Mouse (Mus musculus) Muller cell, postnatal 12 days (primary cell): ENCODE data around the gene Rnaseh2a.
"Not testable (repeated sequence)": the region's sequence is repeated elsewhere in the genome, so short reads cannot be mapped to it uniquely, and the experiment has no call there.

ENCODE experiments used
- DNase-seq: peaks from one replicate; pipeline ENCODE4 v3.0.0-alpha.2; 2015; ENCODE audit errors: inconsistent ontology term

Gene Rnaseh2a

DNA sequence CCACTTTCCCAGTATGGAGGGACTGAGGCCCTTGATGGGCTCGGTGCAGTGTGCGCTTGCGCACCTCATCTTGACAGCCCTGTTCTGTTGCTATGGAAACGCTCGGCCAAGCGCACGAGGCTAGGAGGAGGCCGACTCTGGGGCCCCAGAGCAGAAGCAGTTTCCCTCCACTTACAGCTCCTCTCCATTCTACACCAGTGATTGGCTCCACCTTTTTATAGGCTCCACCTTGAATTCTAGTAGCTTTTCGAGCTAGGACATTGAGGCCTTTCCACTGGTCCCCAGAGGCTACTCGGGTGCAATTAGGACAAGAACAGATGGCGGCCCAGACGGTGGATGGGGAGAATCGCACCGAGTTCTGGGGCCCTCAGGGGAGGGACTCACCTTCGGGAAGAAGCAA is 34.7 kb downstream of the Rnaseh2a start:
- DNase-seq = no peak

DNA sequence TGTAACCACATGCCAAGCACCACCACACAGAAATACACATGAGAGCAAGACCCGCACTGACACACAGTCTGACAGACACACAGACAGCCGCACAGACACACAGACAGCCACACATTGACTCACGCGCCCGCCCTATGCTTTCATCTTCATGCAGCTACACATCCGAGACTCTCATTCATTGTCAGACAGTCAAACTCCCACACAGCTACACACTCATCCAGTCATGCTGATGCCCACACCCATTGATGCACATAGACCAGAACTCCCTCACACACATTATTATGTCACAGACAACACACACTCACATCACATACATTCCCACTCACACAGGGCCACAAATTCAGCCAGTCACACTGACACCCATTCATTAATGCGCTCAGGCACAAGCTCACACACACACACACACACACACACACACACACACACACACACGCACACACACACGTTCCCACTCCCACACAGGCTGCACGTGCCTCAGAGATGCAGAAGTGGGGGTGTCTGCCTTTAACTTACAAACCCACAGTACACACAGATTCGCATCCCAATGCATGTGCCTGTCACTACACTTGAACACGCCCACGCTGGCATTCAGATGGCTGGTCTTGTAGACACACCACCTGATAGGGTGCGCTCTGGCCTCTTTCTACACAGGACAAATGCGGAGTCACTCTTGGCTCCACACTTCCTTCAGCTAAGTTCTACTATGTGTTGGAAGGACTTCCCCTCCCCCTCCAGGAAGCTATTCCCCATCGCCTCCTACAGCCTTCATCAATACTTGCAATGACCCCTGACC is 35.6 kb downstream of the Rnaseh2a start:
- no peak for DNase-seq

- DNase-seq = no peak
Measured at GRCm38 (mm10) chr8:84930582-84930981, 39.0 kb downstream of the Rnaseh2a start.

- peak; percentile 68 for DNase-seq
Measured at GRCm38 (mm10) chr8:84928456-84929306, 40.9 kb downstream of the Rnaseh2a start.

DNA sequence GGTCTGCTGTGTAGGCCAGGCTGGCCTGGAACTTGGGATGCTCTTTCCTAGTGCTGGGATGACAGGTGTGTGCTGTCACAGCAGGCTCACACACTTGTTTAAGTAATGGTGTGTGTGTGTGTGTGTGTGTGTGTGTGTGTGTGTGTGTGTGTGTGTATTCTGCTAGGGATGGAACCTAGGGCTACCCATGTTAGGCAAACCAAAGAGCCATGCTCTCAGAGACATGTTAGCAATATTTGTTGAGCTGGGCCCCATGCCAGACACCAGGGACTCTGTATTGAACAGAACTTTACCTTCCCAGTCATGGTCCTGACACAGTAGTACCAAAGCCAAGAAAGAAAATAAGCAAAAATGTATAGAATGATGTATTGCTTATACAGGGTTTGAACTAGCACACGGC is 42.1 kb downstream of the Rnaseh2a start:
- DNase-seq = no peak

DNA sequence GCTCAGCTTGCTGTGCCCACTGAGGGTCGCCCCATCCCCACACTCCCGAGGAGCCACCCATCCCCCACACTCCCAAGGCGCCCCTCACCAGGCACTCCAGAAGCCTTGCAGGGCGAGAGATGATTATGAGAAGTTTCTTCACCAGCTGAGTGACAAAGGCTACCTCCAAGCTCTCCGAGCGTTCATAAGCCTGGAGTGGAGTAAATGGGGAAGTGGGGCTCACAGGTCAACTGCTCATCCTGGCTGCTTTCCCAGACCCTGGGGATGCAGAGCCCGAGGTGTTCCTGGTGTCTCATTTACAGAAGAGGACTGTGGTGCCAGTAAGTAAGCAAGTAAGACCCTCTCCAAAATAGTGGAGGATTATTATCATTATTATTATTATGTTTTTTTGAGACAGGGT is 44.0 kb downstream of the Rnaseh2a start:
- no peak for DNase-seq

DNA sequence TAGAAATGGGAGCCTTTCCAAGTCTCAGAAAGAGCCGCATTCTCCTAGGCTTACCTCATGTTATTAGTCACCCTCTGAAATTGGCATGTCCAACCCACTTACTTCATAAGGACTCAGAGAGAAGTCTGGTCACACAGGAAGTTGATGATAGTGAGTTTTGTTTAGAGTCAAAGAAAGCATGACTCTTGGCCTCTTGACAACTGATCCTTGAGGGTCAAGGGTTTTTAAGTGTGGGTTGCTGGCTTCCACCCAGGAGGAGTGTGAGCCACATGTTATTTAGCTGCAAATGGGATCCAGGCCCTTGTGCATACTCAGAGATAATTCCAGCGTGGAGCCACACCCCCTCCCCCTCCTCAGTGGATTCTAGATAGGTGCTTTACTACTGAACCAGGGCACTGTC is 48.0 kb downstream of the Rnaseh2a start:
- DNase-seq = no peak

DNA sequence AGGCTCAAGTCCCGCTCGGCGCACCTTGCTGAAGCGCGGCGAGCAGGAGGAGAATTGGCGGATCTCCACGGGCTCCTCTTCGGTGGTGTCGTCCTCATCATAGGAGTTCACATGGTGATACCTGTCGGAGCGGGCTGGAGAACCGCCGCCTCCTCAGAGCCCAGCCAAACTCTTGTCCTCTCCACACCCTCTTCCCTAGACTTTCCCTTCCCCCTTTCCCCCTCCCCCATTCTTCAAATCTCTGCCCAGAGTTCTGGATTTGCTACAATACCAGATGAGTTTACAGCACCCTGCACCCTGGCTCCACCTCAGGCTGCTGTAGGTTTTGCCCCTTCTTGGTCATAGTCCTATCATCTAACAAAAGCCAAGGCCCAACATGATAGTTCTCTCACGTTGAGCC is 50.9 kb downstream of the Rnaseh2a start:
- no peak for DNase-seq

DNA sequence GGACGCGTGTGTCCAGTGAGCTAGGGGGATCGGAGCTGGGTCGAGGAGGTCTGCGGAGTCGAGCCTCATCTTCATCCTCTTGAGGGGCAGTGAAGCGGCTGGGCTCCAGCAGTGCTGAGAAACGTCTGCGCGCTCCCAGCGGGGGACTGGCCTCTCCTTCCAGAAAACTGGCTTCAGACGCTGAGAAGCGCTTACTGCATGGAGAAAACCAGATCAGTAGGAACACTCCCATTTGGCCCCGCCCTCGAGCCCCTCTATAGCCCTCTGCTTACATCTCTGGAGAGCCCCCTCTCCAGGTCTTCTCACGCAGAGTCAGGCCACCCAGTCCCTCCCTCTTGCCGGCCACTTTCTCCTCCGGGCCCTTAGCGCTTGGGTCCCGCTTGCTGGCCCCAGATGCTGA is 51.8 kb downstream of the Rnaseh2a start:
- no peak for DNase-seq

GRCm38 (mm10) chr8:84915269-84915668 is 54.3 kb downstream of the Rnaseh2a start:
- no peak for DNase-seq

GRCm38 (mm10) chr8:84913960-84914359 is 55.6 kb downstream of the Rnaseh2a start:
- peak; percentile 54 for DNase-seq

DNA sequence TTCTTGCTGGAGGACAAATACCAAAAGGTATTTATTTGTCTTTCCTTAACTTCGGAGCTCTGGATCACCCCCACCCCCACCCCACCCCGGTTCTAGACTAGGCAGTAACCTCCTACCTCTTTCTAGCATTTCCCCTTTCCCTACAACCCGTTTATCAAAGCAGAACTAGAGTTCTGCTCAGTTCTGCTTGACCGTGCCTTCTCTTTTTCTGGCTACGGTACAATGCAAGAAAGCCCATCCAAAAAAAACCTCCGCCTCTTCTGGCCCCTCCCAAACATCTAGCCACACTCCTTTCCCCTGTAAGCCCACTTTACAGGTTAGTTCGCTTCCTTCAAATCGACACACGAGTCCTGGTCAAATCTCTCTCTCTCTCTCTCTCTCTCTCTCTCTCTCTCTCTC is 56.1 kb downstream of the Rnaseh2a start:
- DNase-seq = no peak

DNA sequence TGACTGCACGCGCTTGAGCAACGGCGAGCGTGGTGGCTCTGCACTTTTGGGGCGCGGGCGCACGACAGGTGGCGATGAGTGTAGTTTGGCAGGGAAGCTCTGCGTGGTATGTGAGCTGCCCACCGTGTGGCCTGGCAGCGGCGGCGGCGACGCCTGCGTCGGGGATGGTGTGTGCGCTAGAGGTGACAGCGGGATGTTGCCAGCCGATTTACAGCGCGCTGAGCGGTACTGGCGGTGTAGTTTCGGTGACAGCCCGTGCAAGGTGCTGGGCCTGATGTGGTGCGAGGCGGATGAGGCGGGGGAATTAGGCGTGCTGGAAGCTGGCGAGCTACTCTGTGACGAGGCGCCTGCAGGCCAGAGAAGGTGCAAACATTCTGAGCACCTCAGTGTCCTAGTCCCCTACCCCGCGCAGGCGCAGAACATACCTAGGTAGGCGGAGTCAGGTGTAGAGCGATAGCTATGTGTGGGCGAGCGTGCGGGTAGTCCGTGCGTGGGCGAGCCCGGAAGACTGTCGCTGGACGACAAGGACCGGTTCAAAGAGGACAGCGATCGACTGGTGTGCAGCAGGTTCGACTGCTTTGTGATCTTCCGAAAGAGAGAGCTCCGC is 56.6 kb downstream of the Rnaseh2a start:
- peak; percentile 72 for DNase-seq

GRCm38 (mm10) chr8:84912391-84912790 is 57.2 kb downstream of the Rnaseh2a start:
- DNase-seq = no peak

DNA sequence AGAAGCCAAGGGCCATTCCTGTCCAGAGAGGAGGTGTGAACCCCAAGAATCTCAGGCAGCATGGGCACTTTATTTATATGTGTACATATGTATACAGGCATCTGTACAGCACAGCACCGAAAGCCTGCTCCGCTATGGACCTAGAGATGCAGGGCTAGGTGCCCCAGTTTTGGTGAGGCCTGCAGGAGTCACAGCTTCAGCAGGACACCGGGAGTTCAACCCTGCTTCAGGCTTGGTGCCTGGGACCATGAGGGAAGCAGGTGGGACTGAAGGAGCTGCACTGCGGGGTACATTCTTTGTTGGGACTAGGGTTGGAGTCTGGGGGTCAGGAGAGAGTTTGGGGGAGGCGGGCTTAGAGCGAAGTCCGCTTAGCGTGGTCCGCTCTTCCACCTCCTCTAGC is 57.7 kb downstream of the Rnaseh2a start:
- no peak for DNase-seq

DNA sequence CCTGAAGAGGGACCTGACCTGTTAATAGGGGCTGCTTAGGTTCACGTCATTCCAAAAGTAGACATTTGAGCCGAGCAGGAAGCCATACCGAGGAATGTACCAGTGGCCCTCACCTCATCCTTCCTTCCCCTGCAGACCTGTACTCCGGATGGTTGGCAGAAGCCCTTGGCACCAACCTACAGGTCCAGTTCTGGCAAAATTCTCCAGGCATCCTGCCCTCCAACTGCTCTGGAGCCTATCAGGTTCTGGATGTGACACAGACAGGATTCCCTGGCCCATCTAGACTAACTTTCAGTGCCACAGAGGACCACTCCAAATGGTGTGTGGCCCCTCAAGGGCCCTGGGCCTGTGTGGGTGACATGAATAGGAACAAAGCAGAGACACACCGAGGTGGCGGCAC is 59.0 kb downstream of the Rnaseh2a start:
- DNase-seq = no peak

GRCm38 (mm10) chr8:84909949-84910348 is 59.6 kb downstream of the Rnaseh2a start:
- DNase-seq = no peak

DNA sequence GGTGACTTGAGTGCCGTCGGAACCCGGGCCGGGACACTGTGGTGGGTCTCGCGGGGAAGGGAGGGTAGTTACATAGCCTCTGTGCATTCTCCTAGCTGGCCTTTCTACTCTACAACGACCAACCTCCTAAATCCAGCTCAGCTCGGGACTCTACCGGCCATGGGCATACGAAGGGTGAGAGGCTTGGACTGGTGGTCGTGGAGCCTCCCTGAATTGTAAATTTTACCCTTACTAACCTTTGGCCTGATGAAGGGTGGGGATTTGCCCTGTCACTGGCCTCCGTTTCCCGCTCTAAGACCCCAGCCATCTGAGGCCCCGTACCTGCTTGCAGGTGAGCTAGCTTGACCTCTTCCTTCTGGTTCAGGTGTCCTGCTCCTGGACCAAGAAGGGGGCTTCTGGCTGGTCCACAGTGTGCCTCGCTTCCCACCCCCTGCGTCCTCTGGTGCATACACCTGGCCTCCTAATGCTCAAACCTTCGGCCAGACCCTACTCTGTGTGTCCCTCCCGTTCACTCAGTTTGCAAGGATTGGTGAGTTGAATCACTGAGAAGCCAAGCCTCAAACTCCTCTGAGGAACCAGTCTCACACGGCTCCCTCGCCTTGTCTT is 60.3 kb downstream of the Rnaseh2a start:
- DNase-seq = no peak

DNA sequence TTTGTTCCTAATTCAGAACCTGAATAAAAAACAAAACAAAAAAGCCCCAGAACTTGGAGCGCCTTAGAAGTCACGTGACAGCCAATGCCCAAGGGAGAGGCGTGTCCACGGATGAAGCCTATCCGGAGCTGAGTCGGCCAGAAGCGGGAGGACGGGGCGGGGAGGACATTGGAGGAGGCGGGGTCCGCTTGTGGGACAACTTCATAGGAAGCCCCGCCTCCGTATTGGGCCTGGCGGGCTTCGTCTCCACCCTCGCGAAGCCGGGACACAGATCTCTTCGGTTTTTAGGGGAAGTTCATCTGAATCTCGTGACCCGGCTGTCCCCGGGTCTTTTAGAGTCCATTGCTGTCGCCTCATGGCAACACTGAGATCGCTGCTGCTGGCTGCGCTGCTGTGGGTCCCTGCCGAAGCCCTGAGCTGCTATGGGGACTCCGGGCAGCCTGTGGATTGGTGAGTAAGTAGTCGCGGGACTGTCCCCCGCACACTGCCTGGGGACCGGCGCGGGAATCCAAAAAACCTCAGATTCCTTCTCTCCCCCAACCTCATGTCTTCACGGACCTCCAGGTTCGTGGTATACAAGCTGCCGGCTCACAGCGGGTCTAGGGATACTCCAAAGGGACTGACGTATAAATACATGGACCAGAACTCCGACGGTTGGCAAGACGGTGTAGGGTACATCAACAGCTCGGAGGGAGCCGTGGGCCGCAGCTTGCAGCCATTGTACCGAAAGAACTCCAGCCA is 61.0 kb downstream of the Rnaseh2a start, which contains the start of gene Dnase2a:
Gene Dnase2a (plus strand): TSS at position 140 of the 741 bp plus-strand sequence.
- peak; percentile 97 for DNase-seq

DNA sequence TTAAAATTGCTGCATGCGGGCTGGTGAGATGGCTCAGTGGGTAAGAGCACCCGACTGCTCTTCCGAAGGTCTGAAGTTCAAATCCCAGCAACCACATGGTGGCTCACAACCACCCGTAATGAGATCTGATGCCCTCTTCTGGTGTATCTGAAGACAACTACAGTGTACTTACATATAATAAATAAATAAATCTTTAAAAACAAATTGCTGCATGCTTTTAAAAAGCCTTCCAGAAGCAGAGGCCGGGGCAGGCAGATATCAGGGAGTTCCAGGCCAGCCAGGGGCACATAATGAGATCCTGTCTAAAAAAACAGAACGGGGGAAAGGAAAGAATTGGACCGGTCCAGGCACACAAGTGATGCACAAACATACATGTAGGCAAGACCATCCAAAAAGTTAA is 61.6 kb downstream of the Rnaseh2a start:
- DNase-seq = not testable (repeated sequence)

DNA sequence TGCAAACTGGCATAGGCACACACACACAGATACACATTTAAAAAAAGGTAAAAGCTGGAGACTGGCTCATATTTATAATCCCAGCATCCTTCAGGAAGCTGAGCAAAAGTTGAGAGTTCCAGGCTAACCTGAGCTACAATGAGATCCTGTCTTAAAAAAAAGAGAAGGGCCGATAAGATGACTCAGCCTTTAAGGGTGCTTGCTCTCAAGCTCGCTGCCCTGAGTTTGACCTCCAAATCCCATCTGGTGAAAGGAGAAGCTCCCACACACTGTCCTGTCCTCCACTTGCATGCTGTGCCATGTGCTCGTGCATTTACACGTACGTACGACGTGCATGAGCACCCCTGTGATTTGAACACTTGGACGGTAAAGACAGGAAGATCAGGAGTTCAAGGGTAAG is 62.1 kb downstream of the Rnaseh2a start:
- no peak for DNase-seq
